Mouse (Mus musculus) liver, postnatal 0 days (tissue): ENCODE results near the gene Crygs.

Experiments used
- CTCF ChIP-seq: sonication (generic); IDR thresholded peaks from 2 replicates; pipeline ENCODE4 v1.5.1; 2016; ENCODE audit warnings: antibody characterized with exemption, low read depth
- EP300 ChIP-seq: IDR thresholded peaks from 2 replicates; pipeline ENCODE4 v1.6.1; 2016; ENCODE audit warnings: antibody characterized with exemption, low read depth, mild to moderate bottlenecking

DNA sequence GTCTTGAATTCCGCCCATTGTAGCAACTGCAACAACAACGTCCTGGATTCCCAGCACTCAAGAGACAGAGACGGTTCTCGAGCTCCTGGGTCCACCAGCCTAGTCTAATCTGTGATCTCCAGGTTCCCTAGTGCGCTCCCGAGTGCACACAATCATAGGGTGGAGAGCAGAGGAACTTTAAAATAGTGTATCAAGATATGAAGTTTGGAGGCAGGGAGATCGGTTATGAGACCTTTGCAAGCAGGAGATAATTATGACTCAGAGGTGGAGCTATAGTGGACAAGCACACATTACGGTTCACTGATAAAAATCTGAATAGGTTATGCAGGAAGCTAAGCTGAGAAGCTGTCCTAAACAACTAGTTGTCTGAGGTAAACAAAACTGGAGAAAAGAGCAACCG is 45.4 kb upstream of the Crygs start:
- TF ChIP-seq CTCF (no peak), EP300 (peak; percentile 70)
